Mouse (Mus musculus): ENCODE results near the gene Sh3d19. TPM values are rescaled to one million over a fixed set of nuclear protein-coding genes. Genes with fewer than 3 reads are reported as not detected.

The Sh3d19 gene
- polyA plus RNA-seq, 1 experiment: 10.6 TPM

DNA sequence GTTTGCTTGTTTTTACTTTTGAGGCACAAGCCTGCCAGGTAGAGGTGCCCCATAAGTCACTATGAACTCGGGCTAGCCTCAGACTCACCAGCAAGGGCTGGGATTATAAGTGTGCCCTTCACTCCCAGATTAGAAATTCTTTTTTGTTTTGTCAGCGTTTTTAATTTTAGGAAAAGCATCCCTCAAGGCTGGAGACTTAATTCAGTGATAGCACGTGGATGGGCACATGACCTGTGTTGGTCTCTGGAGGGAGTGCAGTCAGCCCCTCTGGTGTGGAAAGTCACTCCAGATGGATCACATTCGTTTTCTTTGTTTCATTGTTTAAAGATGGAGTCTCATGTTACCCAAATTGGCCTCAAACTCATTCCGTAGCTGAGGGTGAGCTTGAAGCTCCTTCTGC, 102.0 kb downstream of the Sh3d19 start:
- Histone ChIP-seq H3K4me1 (ENCODE audit: control insufficient read depth, insufficient read depth, low read length) (no peaks in the 10 kb centered on the region; the same call in 1 of the 2 replicates), H3K4me3 (ENCODE audit: control insufficient read depth, low read depth, low read length) (no peak overlapping the region), H3K36me3 (ENCODE audit: control insufficient read depth, insufficient read depth, low read length) (no peaks in the 10 kb centered on the region), H3K27ac (ENCODE audit: control insufficient read depth, insufficient read depth, low read depth, low read length) (no peak overlapping the region), H3K27me3 (ENCODE audit: control insufficient read depth, insufficient read depth, low read length) (no peaks in the 10 kb centered on the region)
- TF ChIP-seq CTCF (IDR thresholded peaks at IDR 0.05; ENCODE audit: control insufficient read depth, insufficient read depth, insufficient replicate concordance, low read depth, low read length): no peak
- TF ChIP-seq POLR2A (IDR thresholded peaks at IDR 0.05; ENCODE audit: control insufficient read depth, low read depth, low read length): no peak

DNA sequence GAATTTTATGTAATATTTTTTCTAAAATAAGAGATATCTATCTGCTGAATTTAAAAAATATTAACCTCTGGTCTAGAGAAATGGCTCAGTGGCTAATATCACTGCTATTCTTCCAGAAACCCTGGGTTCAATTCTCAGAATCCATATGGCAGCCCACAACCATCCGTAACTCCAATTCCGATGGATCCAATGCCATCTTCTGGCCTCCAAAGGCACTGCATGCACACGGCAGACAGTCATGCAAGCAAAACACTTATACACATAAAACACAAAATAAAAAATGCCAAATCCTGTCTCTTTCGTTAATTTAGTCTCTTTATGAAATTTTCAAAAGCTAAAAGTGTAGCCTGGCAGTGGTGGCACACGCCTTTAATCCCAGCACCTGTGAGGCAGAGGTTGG, 104.7 kb downstream of the Sh3d19 start:
- Histone ChIP-seq H3K27ac (ENCODE audit: control insufficient read depth, insufficient read depth, low read depth, low read length) (no peak overlapping the region), H3K4me3 (ENCODE audit: control insufficient read depth, low read depth, low read length) (no peak overlapping the region), H3K27me3 (ENCODE audit: control insufficient read depth, insufficient read depth, low read length) (no peaks in the 10 kb centered on the region)

DNA sequence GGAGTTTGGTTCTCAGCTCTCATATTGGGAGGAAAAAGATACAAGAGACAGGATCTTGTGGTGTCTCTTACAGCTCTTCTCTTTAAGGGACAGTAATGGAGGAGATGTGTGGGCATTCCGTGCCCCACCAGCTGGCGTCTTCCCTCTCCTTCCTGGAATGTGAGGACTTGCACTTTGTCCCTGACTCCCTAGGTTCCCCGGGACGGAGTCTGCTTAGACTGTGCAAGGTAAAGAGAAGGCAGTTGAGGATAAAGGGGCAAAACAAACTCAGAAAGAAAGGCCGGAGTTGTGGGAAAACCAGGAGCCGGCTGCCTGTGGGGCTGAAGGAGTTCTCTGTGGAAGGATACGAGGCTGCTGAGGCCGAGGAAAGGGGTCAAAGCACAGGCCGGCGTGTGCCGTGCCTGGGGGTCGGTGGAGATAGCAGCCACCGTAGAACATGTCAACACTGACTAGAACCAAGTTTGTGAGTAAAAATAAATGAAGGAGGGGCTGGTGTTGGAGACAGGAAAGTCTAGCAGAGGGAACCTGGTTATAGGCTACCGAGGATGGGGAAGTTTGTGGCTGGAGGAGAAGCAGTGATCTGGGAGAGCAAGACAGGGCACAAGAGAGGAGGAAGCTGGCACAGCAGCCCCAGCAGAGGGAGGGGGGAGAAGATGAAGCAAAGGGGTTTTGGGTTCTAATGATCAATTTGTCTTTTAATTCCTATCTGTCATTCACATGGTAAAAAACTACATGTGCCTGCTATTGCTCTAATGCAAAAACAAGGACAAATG, 105.8 kb downstream of the Sh3d19 start:
- Histone ChIP-seq H3K4me1 (ENCODE audit: control insufficient read depth, insufficient read depth, low read length) (no peaks in the 10 kb centered on the region; the same call in 1 of the 2 replicates), H3K36me3 (ENCODE audit: control insufficient read depth, insufficient read depth, low read length) (no peaks in the 10 kb centered on the region), H3K4me3 (ENCODE audit: control insufficient read depth, low read depth, low read length) (no peak overlapping the region), H3K27me3 (ENCODE audit: control insufficient read depth, insufficient read depth, low read length) (no peaks in the 10 kb centered on the region), H3K27ac (ENCODE audit: control insufficient read depth, insufficient read depth, low read depth, low read length) (no peak overlapping the region)
- TF ChIP-seq POLR2A (IDR thresholded peaks at IDR 0.05; ENCODE audit: control insufficient read depth, low read depth, low read length) (no peak), CTCF (IDR thresholded peaks at IDR 0.05; ENCODE audit: control insufficient read depth, insufficient read depth, insufficient replicate concordance, low read depth, low read length) (no peak)

More for the DNA sequence above, 104.7 kb downstream of the Sh3d19 start:
- no peak for TF ChIP-seq CTCF (IDR thresholded peaks at IDR 0.05; ENCODE audit: control insufficient read depth, insufficient read depth, insufficient replicate concordance, low read depth, low read length)
- Histone ChIP-seq H3K4me1 (ENCODE audit: control insufficient read depth, insufficient read depth, low read length) (no peaks in the 10 kb centered on the region; the same call in 1 of the 2 replicates), H3K36me3 (ENCODE audit: control insufficient read depth, insufficient read depth, low read length) (no peaks in the 10 kb centered on the region)

DNA sequence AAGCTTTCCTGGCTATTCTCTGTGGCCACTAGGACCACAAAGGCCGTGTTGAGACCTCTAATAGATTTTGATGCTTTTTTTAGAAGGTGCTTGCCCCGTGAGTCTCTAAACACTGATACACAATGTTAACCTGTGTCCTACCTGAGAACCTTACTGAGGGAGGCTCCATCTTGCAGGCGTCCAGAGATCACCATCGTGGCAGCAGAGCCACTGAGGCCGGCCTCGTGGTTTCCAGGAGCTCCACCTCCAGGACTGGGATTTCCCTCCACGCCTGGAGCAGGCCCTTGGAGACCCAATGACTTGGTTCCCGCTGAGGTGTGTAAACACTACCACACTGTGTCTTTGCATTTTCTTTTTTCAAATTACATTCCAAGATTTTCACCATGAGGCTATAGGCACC, 112.1 kb downstream of the Sh3d19 start:
- Histone ChIP-seq H3K27me3 (ENCODE audit: control insufficient read depth, insufficient read depth, low read length) (no peaks in the 10 kb centered on the region), H3K4me1 (ENCODE audit: control insufficient read depth, insufficient read depth, low read length) (no peaks in the 10 kb centered on the region), H3K36me3 (ENCODE audit: control insufficient read depth, insufficient read depth, low read length) (no peaks in the 10 kb centered on the region), H3K4me3 (ENCODE audit: control insufficient read depth, low read depth, low read length) (no peak overlapping the region), H3K27ac (ENCODE audit: control insufficient read depth, insufficient read depth, low read depth, low read length) (no peak overlapping the region)
- TF ChIP-seq POLR2A (IDR thresholded peaks at IDR 0.05; ENCODE audit: control insufficient read depth, low read depth, low read length) (no peak), CTCF (IDR thresholded peaks at IDR 0.05; ENCODE audit: control insufficient read depth, insufficient read depth, insufficient replicate concordance, low read depth, low read length) (no peak)

DNA sequence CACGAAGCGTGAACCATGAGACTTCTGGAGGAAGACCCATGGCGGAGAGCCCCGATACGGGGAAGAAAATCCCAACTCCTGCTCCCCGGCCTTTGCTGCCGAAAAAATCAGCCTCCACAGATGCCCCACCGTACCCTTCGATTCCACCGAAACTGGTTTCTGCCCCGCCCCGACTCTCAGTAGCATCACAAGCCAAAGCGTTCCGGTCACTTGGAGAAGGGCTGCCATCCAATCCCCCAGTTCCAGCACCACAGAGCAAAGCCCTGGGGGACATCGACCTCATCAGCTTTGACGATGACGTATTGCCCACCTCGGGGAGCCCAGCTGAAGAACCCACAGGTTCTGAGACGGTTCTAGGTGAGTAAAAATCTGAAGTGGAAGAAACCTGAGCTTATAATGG, 114.1 kb downstream of the Sh3d19 start:
- H3K4me3 ChIP-seq (ENCODE audit: control insufficient read depth, low read depth, low read length): no peak overlapping the region
- H3K27me3 ChIP-seq (ENCODE audit: control insufficient read depth, insufficient read depth, low read length): no peaks in the 10 kb centered on the region
- no peaks in the 10 kb centered on the region for H3K4me1 ChIP-seq (ENCODE audit: control insufficient read depth, insufficient read depth, low read length)
- H3K27ac ChIP-seq (ENCODE audit: control insufficient read depth, insufficient read depth, low read depth, low read length): no peak overlapping the region
- TF ChIP-seq CTCF (IDR thresholded peaks at IDR 0.05; ENCODE audit: control insufficient read depth, insufficient read depth, insufficient replicate concordance, low read depth, low read length): no peak
- no peak for TF ChIP-seq POLR2A (IDR thresholded peaks at IDR 0.05; ENCODE audit: control insufficient read depth, low read depth, low read length)
- H3K36me3 ChIP-seq (ENCODE audit: control insufficient read depth, insufficient read depth, low read length): no peaks in the 10 kb centered on the region

DNA sequence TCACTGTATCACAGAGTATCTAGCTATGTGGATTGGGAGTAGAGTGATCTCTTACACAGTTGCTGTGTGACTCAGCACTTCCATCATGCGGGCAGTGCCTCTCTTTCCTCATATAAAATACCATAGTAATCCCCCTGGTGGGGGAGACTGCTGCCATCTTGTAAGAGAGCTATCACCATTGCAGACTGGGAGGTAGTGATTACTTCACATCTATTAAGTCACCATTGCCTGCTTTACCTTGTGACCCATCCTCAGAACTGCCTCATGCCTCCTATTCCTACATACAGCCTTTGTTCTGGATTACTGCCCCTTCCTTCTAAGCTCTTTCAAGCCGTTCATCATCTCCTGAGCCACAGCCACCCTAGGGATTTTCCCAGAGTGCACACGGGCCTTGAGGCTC, 117.0 kb downstream of the Sh3d19 start:
- Histone ChIP-seq H3K4me1 (ENCODE audit: control insufficient read depth, insufficient read depth, low read length) (no peaks in the 10 kb centered on the region), H3K27me3 (ENCODE audit: control insufficient read depth, insufficient read depth, low read length) (no peaks in the 10 kb centered on the region), H3K27ac (ENCODE audit: control insufficient read depth, insufficient read depth, low read depth, low read length) (no peak overlapping the region), H3K4me3 (ENCODE audit: control insufficient read depth, low read depth, low read length) (no peak overlapping the region), H3K36me3 (ENCODE audit: control insufficient read depth, insufficient read depth, low read length) (no peaks in the 10 kb centered on the region)
- TF ChIP-seq CTCF (IDR thresholded peaks at IDR 0.05; ENCODE audit: control insufficient read depth, insufficient read depth, insufficient replicate concordance, low read depth, low read length): no peak
- TF ChIP-seq POLR2A (IDR thresholded peaks at IDR 0.05; ENCODE audit: control insufficient read depth, low read depth, low read length): no peak

DNA sequence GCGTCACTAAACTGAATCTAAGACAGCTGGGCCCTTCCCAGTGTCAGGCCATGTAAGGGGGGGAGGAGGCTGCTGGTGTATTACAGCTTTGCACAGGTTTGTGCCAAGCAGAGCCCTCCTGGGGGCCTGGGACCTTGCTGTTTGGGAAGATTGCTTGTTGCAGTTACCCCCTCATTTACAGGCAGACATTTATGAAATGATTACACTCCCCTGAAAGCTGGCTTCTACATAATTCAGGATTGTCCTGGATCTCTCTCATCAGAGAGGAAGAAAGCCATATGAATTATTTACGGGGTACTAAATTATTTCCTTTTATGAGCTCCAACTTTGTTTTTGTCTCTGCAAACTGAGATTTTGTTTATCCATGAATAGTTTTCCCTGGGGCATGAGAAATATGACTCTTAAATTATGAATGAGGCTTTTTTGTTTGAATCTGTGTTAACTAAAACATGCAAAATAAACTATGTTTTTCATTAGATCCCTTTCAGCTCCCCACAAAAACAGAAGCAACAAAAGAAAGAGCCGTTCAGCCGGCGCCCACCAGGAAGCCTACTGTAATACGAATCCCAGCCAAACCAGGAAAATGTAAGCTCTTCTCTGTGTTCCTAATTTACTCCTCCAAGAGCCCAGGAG, 122.4 kb downstream of the Sh3d19 start:
- Histone ChIP-seq H3K27me3 (ENCODE audit: control insufficient read depth, insufficient read depth, low read length) (no peaks in the 10 kb centered on the region), H3K4me1 (ENCODE audit: control insufficient read depth, insufficient read depth, low read length) (no peaks in the 10 kb centered on the region), H3K4me3 (ENCODE audit: control insufficient read depth, low read depth, low read length) (no peak overlapping the region), H3K36me3 (ENCODE audit: control insufficient read depth, insufficient read depth, low read length) (no peaks in the 10 kb centered on the region), H3K27ac (ENCODE audit: control insufficient read depth, insufficient read depth, low read depth, low read length) (no peak overlapping the region)
- TF ChIP-seq CTCF (IDR thresholded peaks at IDR 0.05; ENCODE audit: control insufficient read depth, insufficient read depth, insufficient replicate concordance, low read depth, low read length): no peak
- no peak for TF ChIP-seq POLR2A (IDR thresholded peaks at IDR 0.05; ENCODE audit: control insufficient read depth, low read depth, low read length)

Measured in testis, adult 2 months (tissue).